Mouse (Mus musculus) liver, embryonic 15.5 days (tissue): ENCODE data around the gene 2510039O18Rik. TPM values are rescaled to one million over a fixed set of nuclear protein-coding genes. Genes with fewer than 3 reads are reported as not detected.

Source experiments
- ATAC-seq: fragments of 200-750 bp; cut with Nextera tagmentation; 2 replicates; pipeline ENCODE4 v1.8.0; 2017; ENCODE audit warnings: moderate number of reproducible peaks, mild to moderate bottlenecking, moderate library complexity; ENCODE audit not compliant: insufficient read depth
- H3K27ac ChIP-seq: fragments of 300-500 bp; sonication (generic); replicated peaks from 2 replicates; pipeline ENCODE4 v1.5.1; 2015; ENCODE audit warnings: mild to moderate bottlenecking, inconsistent platforms
- H3K27me3 ChIP-seq: fragments of 300-500 bp; sonication (generic); 2 replicates; pipeline ENCODE4 v1.6.1; 2015; ENCODE audit warnings: mild to moderate bottlenecking, inconsistent platforms
- H3K36me3 ChIP-seq: fragments of 300-500 bp; sonication (generic); replicated peaks from 2 replicates; pipeline ENCODE4 v1.6.1; 2015; ENCODE audit warnings: moderate library complexity, mild to moderate bottlenecking, inconsistent platforms
- H3K4me1 ChIP-seq: fragments of 300-500 bp; sonication (generic); replicated peaks from 2 replicates; pipeline ENCODE4 v1.6.1; 2015; ENCODE audit warnings: inconsistent platforms
- H3K4me2 ChIP-seq: fragments of 300-500 bp; sonication (generic); 2 replicates; pipeline ENCODE4 v1.6.1; 2015; ENCODE audit warnings: moderate library complexity, mild to moderate bottlenecking, inconsistent platforms
- H3K4me3 ChIP-seq: fragments of 300-500 bp; sonication (generic); replicated peaks from 2 replicates; pipeline ENCODE4 v1.5.1; 2015; ENCODE audit warnings: mild to moderate bottlenecking, inconsistent platforms
- H3K9ac ChIP-seq: fragments of 300-500 bp; sonication (generic); 2 replicates; pipeline ENCODE4 v1.6.1; 2015; ENCODE audit warnings: moderate library complexity, mild to moderate bottlenecking, inconsistent platforms
- H3K9me3 ChIP-seq: fragments of 300-500 bp; sonication (generic); replicated peaks from 2 replicates; pipeline ENCODE4 v1.6.1; 2016; ENCODE audit warnings: inconsistent platforms
- WGBS: fragments of 180-500 bp; shearing (Covaris S2); methylation state at CpG from one replicate; pipeline ENCODE4 v1.1.7; 2015; ENCODE audit warnings: mixed read lengths; ENCODE audit not compliant: insufficient replicate concordance; 5-methylcytosine and 5-hydroxymethylcytosine counted together
- polyA plus RNA-seq: library from polyadenylated mRNA; unstranded; fragments of >200 nt; fragmentation: Nextera tagmentation; extraction: Ambion mirVana; gene quantifications from 2 replicates; pipeline ENCODE4 v1.2.1, GENCODE M21; 2015

2510039O18Rik gene
- polyA plus RNA-seq, 1 experiment from 2014 or later, result 7.8 TPM

GRCm38 (mm10) chr4:147918459-147919121 lies 22.1 kb upstream of the 2510039O18Rik start:
- Histone ChIP-seq H3K4me1 (peaks cover 5% of the 10 kb centered on the region; the same call in 1 of the 2 replicates), H3K9me3 (no peaks in the 10 kb centered on the region), H3K9ac (no peak overlapping the region), H3K4me2 (no peak overlapping the region), H3K4me3 (no peak overlapping the region), H3K27me3 (no peaks in the 10 kb centered on the region), H3K27ac (no peak overlapping the region), H3K36me3 (0 out of 2 replicates have a peak, but pooled peaks cover 11% of the 10 kb centered on the region)
- ATAC-seq, result 0 out of 2 replicates have a peak, but pooled peaks have one; percentile 20
- 41% methylated on average over 7 of the region's 7 CpGs for WGBS

GRCm38 (mm10) chr4:147920973-147921372 lies 19.7 kb upstream of the 2510039O18Rik start:
- Histone ChIP-seq H3K27me3 (no peaks in the 10 kb centered on the region), H3K4me2 (no peak overlapping the region), H3K9ac (no peak overlapping the region), H3K4me1 (peaks cover 5% of the 10 kb centered on the region; the same call in 1 of the 2 replicates), H3K4me3 (no peak overlapping the region), H3K27ac (no peak overlapping the region), H3K9me3 (no peaks in the 10 kb centered on the region), H3K36me3 (peaks cover 14% of the 10 kb centered on the region; the same call in 1 of the 2 replicates)
- ATAC-seq, result no peak
- 59% methylated on average over 10 of the region's 10 CpGs for WGBS

GRCm38 (mm10) chr4:147922341-147922740 lies 18.4 kb upstream of the 2510039O18Rik start:
- no peak overlapping the region for H3K4me3 ChIP-seq
- 49% methylated on average over 11 of the region's 11 CpGs for WGBS
- ATAC-seq, result no peak

GRCm38 (mm10) chr4:147927705-147928104 lies 13.0 kb upstream of the 2510039O18Rik start:
- Histone ChIP-seq H3K9ac (no peak overlapping the region), H3K36me3 (peaks cover 23% of the 10 kb centered on the region), H3K4me3 (no peak overlapping the region), H3K4me1 (no peaks in the 10 kb centered on the region), H3K4me2 (no peak overlapping the region), H3K27me3 (no peaks in the 10 kb centered on the region), H3K9me3 (no peaks in the 10 kb centered on the region), H3K27ac (no peak overlapping the region)
- ATAC-seq, result 0 out of 2 replicates have a peak, but pooled peaks have one; percentile 11
- WGBS, result 23% methylated on average over 8 of the region's 8 CpGs

More at GRCm38 (mm10) chr4:147922341-147922740, 18.4 kb upstream of the 2510039O18Rik start:
- Histone ChIP-seq H3K27me3 (no peaks in the 10 kb centered on the region), H3K36me3 (peaks cover 11% of the 10 kb centered on the region; the same call in 1 of the 2 replicates), H3K4me2 (no peak overlapping the region), H3K9me3 (no peaks in the 10 kb centered on the region), H3K4me1 (peaks cover 5% of the 10 kb centered on the region; the same call in 1 of the 2 replicates), H3K27ac (no peak overlapping the region), H3K9ac (no peak overlapping the region)

- 24% methylated on average over 9 of the region's 9 CpGs for WGBS
- ATAC-seq, result no peak
These were observed 12.6 kb upstream of the 2510039O18Rik start for GRCm38 (mm10) chr4:147928136-147928535.

GRCm38 (mm10) chr4:147928540-147928939 lies 12.2 kb upstream of the 2510039O18Rik start:
- WGBS, result 70% methylated on average over 7 of the region's 7 CpGs
- Histone ChIP-seq H3K27me3 (no peaks in the 10 kb centered on the region), H3K9me3 (no peaks in the 10 kb centered on the region), H3K4me3 (no peak overlapping the region), H3K27ac (no peak overlapping the region), H3K4me2 (no peak overlapping the region), H3K36me3 (peaks cover 23% of the 10 kb centered on the region), H3K9ac (no peak overlapping the region), H3K4me1 (no peaks in the 10 kb centered on the region)
- ATAC-seq, result no peak

More at GRCm38 (mm10) chr4:147928136-147928535, 12.6 kb upstream of the 2510039O18Rik start:
- H3K9ac ChIP-seq, result no peak overlapping the region
- no peak overlapping the region for H3K27ac ChIP-seq
- H3K4me2 ChIP-seq, result no peak overlapping the region
- H3K36me3 ChIP-seq, result peaks cover 23% of the 10 kb centered on the region
- no peaks in the 10 kb centered on the region for H3K4me1 ChIP-seq
- H3K4me3 ChIP-seq, result no peak overlapping the region
- H3K27me3 ChIP-seq, result no peaks in the 10 kb centered on the region
- H3K9me3 ChIP-seq, result no peaks in the 10 kb centered on the region

- Histone ChIP-seq H3K27ac (no peak overlapping the region), H3K4me3 (no peak overlapping the region), H3K4me1 (peaks cover 7% of the 10 kb centered on the region), H3K4me2 (no peak overlapping the region), H3K9me3 (no peaks in the 10 kb centered on the region), H3K9ac (no peak overlapping the region), H3K27me3 (peaks cover 10% of the 10 kb centered on the region; the same call in 1 of the 2 replicates), H3K36me3 (peaks cover 14% of the 10 kb centered on the region; the same call in 1 of the 2 replicates)
- no peak for ATAC-seq
- 77% methylated on average over 14 of the region's 14 CpGs for WGBS
These were observed 9.7 kb upstream of the 2510039O18Rik start for GRCm38 (mm10) chr4:147930946-147931345.

GRCm38 (mm10) chr4:147934134-147934533 lies 6.6 kb upstream of the 2510039O18Rik start:
- WGBS, result 43% methylated on average over 3 of the region's 3 CpGs
- Histone ChIP-seq H3K4me1 (peaks cover 29% of the 10 kb centered on the region), H3K27ac (no peak overlapping the region), H3K9me3 (no peaks in the 10 kb centered on the region), H3K9ac (no peak overlapping the region), H3K4me2 (0 out of 2 replicates have a peak overlapping the region, but pooled peaks have one; percentile 90), H3K4me3 (no peak overlapping the region), H3K27me3 (peaks cover 29% of the 10 kb centered on the region; the same call in 1 of the 2 replicates), H3K36me3 (peaks cover 13% of the 10 kb centered on the region; the same call in 1 of the 2 replicates)
- ATAC-seq, result no peak

GRCm38 (mm10) chr4:147934611-147935010 lies 6.1 kb upstream of the 2510039O18Rik start:
- H3K4me1 ChIP-seq, result peaks cover 29% of the 10 kb centered on the region
- no peak overlapping the region for H3K9ac ChIP-seq
- H3K27me3 ChIP-seq, result peaks cover 30% of the 10 kb centered on the region; the same call in 1 of the 2 replicates
- H3K27ac ChIP-seq, result no peak overlapping the region
- no peaks in the 10 kb centered on the region for H3K9me3 ChIP-seq
- WGBS, result 53% methylated on average over 4 of the region's 4 CpGs
- H3K36me3 ChIP-seq, result peaks cover 9% of the 10 kb centered on the region; the same call in 1 of the 2 replicates
- ATAC-seq, result no peak
- no peak overlapping the region for H3K4me3 ChIP-seq
- H3K4me2 ChIP-seq, result 0 out of 2 replicates have a peak overlapping the region, but pooled peaks have one; percentile 90

- H3K4me3 ChIP-seq, result peak overlapping the region; percentile 65
- H3K27me3 ChIP-seq, result peaks cover 30% of the 10 kb centered on the region; the same call in 1 of the 2 replicates
- ATAC-seq, result no peak
- peaks cover 35% of the 10 kb centered on the region for H3K4me1 ChIP-seq
- 0 out of 2 replicates have a peak, but pooled peaks cover 3% of the 10 kb centered on the region for H3K36me3 ChIP-seq
- peak overlapping the region; percentile 64 for H3K9ac ChIP-seq
- no peak overlapping the region for H3K27ac ChIP-seq
- peak overlapping the region; percentile 90 for H3K4me2 ChIP-seq
- WGBS, result 14% methylated on average over 9 of the region's 9 CpGs
- H3K9me3 ChIP-seq, result no peaks in the 10 kb centered on the region
These were observed 4.8 kb upstream of the 2510039O18Rik start for GRCm38 (mm10) chr4:147935904-147936303.

- peak within 1 kb of the TSS; percentile 90 for H3K4me2 ChIP-seq
- ATAC-seq, result peak; percentile 19; the same call in 1 of the 2 replicates
- H3K9me3 ChIP-seq, result no peaks in the 10 kb centered on the region
- H3K27ac ChIP-seq, result no peak within 1 kb of the TSS; the same call in 1 of the 2 replicates
- peaks cover 30% of the 10 kb centered on the region; the same call in 1 of the 2 replicates for H3K27me3 ChIP-seq
- H3K36me3 ChIP-seq, result no peaks in the 10 kb centered on the region
- peak within 1 kb of the TSS; percentile 65 for H3K4me3 ChIP-seq
- H3K9ac ChIP-seq, result peak within 1 kb of the TSS; percentile 64
- peaks cover 39% of the 10 kb centered on the region for H3K4me1 ChIP-seq
- WGBS, result 1% methylated on average over 51 of the region's 51 CpGs
These were observed 4.3 kb upstream of the 2510039O18Rik start, which contains the start of gene Plod1 for GRCm38 (mm10) chr4:147936331-147936954. Plod1 (minus strand) TSS chr4:147936767.
